Mouse (Mus musculus) megakaryocyte progenitor cell, adult 5-6 weeks (primary cell): Measurements from ENCODE around the gene Sox2. TPM values are rescaled to one million over a fixed set of nuclear protein-coding genes. Genes with fewer than 3 reads are reported as not detected.

Experiments
- ATAC-seq: replicated peaks from 2 replicates; pipeline ENCODE4 v1.8.0; 2016; ENCODE audit warnings: mild to moderate bottlenecking, moderate TSS enrichment, inconsistent platforms; ENCODE audit not compliant: poor library complexity
- total RNA-seq, 2 experiments: library from RNA; stranded (forward) in 1 of 2; stranded (reverse) in 1 of 2; fragments of 157-497, 149-512 nt in 1 of 2; fragments of 200-1000 nt in 1 of 2; gene quantifications; 2 replicates each; pipeline versions ENCODE4 v1.2.3 to v1.2.4; 2015 to 2017

Gene Sox2
- total RNA-seq, 2 experiments from 2014 or later, result not detected

DNA sequence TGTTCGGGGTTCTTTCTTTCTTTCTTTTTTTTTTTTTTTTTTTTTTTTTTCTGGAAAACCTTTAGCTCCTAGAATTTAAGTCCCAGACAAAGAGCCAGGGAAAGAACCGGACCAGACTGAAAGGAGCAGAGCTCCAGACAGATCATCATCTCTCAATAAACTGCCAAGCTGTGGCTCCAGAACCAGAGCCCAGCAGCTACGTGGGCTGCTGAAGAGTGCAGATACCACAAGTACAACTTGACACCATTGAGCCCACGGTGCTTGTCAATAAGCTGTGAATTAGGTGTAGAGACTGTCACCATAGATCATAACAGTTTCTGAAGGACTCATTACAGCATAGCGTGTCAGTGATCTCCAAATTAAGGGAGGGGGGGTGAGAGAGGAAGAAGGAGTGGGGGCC is 7.1 kb upstream of the Sox2 start:
- ATAC-seq, result no peak

DNA sequence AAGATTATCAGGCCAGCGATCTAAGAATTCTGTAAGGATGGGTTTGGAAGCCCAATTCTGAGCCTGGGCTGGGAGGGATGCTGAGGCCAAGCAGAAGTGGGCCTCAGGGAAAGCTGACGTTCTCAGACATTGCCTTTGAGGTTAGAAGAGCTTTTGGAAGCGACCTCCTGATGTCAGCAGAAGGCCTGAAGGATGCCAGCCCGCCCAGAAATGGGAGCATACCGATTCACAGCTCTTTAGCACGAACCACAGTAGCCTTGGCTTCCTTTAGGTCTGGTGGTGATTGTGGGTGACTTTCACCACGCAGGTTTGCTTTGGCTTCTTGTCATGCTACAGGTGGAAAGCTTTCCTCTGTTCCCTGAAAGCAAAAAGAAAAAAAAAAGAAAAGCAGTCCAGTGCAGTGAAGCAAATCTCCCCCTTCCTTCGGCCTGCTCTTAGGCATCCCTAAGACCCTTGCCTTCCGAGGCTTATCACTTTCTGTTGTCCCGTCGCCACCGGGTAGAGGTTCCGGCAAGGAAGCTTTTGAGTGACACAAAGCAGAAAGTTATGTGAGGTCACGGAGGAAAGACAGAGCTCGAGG is 6.6 kb upstream of the Sox2 start:
- no peak for ATAC-seq

GRCm38 (mm10) chr3:34646169-34646568 is 4.0 kb upstream of the Sox2 start:
- no peak for ATAC-seq

- 0 out of 2 replicates have a peak, but pooled peaks have one; percentile 36 for ATAC-seq
These were observed 2.5 kb upstream of the Sox2 start for GRCm38 (mm10) chr3:34647688-34648087.

GRCm38 (mm10) chr3:34648105-34648832 is 1.9 kb upstream of the Sox2 start:
- ATAC-seq, result no peak

DNA sequence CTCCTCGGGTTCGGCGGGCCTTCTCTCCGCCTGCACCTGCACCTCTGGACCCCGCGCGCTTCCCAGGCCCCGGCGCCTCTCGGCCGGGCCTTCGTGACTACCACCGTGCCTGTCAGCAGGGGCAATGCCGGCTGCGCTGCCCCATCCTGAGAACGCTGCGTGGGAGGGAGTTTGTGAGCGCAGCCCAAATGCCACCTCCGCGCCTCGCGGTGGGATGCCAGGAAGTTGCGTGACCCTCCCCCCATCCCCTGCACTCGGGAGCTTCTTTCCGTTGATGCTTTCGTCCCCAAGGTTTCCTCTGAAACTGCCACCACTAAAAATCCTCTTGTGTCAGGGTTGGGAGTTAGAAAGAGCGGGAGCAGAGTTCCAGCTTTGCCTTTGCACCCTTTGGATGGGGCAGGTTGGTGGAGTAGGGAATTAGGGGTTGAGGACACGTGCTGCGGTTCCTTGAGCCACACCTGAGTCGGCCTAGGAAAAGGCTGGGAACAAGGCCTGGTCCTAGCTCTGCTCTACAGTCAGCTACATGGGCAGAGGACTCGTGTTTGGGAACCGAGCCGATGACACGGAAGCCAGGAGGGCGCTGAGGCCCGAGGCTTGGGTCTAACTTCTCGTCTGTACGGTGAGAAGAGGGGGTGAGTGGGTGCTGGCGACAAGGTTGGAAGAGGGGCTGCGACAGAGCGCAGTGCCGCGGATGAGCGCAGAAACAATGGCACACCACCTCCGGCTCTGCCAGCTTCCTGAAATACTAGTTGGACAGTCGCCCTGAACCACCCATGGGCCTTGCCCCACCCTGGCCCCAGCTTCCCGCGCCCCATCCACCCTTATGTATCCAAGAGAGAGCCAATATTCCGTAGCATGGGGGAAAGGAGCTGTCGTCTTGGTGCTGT is 1.1 kb upstream of the Sox2 start:
- ATAC-seq, result no peak

DNA sequence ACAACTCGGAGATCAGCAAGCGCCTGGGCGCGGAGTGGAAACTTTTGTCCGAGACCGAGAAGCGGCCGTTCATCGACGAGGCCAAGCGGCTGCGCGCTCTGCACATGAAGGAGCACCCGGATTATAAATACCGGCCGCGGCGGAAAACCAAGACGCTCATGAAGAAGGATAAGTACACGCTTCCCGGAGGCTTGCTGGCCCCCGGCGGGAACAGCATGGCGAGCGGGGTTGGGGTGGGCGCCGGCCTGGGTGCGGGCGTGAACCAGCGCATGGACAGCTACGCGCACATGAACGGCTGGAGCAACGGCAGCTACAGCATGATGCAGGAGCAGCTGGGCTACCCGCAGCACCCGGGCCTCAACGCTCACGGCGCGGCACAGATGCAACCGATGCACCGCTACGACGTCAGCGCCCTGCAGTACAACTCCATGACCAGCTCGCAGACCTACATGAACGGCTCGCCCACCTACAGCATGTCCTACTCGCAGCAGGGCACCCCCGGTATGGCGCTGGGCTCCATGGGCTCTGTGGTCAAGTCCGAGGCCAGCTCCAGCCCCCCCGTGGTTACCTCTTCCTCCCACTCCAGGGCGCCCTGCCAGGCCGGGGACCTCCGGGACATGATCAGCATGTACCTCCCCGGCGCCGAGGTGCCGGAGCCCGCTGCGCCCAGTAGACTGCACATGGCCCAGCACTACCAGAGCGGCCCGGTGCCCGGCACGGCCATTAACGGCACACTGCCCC is 586 bp downstream of the Sox2 start:
- ATAC-seq, result peak; percentile 25; the same call in 1 of the 2 replicates

- ATAC-seq, result no peak
These were observed 1.4 kb downstream of the Sox2 start for GRCm38 (mm10) chr3:34651486-34652170.

DNA sequence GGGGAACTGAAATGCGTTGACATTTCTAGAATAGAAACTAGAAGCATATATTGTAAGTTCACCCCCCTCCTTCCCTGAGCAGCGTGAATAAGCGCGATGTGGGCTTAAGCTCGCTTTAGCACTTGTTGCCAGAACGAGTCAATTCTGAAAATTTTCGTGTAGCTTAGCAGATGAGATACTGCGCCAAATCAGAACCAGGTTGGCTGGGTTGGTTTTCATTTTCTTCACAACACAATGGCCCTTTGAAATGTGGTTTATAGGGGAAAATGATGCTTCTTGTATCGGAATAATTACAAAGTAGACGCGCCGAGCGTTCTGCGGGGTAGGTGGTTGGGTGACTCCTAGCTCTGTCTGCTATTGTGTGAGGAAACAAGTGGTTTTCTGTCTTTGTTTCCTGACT is 2.4 kb downstream of the Sox2 start:
- no peak for ATAC-seq

GRCm38 (mm10) chr3:34653235-34653976 is 3.2 kb downstream of the Sox2 start:
- no peak for ATAC-seq

- no peak for ATAC-seq
These were observed 3.8 kb downstream of the Sox2 start for GRCm38 (mm10) chr3:34653977-34654500.

- no peak for ATAC-seq
These were observed 4.6 kb downstream of the Sox2 start for GRCm38 (mm10) chr3:34654781-34655180.

DNA sequence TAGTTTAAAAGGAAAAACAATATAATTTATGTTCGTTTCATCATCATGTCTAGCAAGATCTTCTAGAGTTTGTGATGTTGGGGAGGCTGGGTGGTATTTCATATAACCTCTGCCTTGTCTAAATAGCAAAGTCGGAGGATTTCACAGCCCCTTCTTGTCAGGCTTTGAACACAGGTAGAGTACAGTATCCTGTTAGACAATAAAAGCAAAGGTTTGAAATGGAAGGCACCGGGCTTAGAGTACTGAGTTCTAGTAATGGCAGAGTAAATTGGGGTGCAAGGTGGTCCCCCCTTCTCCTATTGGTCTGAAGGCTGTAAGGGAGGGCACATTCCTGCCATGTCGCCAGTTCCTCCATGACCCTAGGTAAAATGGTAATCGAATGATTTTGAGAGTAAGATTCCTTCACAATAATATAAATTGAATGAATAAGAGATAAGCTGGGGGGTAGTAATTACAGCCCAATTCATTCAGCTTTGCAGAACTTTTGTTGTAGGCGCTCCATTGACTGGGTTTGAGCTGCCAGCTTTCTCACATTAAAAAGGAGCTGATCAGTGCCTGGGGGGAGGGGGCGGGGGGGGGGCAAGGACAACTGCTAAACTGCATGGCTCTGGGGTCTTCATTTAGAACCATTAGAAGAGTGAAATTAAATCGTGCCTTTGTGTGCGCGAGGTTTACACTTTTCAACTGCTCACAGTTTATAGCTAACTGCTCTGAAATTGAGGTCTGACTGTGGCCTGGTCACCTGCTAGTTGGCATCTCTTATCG is 5.3 kb downstream of the Sox2 start:
- ATAC-seq, result no peak

GRCm38 (mm10) chr3:34656153-34656552 is 5.9 kb downstream of the Sox2 start:
- no peak for ATAC-seq

DNA sequence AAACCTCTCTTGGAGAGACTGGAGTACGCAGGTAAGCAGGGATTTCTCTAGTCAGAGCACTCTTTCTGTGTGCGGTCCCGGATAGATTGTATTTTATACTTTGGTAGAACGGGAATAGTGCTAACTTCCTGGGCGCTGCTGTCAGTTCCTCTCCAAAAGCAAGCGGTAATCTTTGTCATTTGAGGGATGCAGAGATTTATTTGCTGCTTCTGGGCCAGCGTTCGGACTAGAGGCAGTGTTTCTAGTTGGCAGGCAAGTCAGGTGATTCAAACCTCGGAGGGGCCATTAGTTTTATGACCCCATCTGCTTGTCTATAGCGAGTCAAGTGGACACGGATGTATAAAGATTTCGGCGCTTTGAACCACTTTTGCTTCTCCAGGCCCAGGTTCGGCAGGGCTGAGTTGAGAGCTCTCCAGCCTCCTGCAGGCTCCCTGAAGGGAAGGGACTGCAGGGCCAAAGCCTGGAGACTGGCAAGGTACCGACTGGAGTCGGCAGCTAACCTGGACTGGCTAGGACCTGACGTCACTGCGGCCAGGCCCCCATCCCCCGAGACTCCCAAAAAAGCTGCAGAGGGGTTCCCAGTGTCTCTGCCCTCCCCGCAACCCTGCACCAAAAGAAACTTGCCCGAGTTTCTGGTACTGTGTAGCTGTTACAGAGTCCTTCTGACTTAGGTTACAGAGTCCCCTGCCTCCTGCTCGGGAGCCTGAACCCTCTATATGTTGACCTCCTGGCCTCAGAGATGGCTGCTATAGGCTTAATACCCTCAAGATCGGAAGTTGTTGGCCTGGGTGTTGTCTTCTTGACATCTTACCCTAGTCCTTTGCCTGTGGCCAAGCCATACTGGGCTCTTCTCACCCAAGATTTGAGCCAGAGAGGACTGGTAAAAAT is 6.9 kb downstream of the Sox2 start:
- no peak for ATAC-seq

DNA sequence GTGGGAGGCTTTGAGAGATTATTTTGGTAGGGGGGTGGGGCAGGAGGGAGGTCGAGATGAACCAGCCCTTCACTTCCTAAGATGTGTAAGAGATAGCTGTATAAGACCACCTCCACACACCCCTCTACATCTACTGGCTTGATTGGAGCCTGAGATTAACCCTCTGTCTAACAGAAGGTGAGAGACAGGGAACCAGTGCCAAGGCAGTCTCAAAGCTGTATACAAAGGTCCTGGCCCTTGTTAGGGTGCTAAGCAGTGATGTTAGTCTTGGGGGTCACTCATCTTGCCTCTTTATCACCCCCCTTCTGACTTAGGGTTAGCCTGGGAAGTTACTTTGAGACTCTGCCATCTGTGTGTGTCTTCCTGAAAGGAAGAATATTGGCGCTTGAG is 7.5 kb downstream of the Sox2 start:
- ATAC-seq, result no peak

GRCm38 (mm10) chr3:34658241-34658965 is 8.2 kb downstream of the Sox2 start:
- no peak for ATAC-seq
